Mouse (Mus musculus) hindbrain, postnatal 0 days (tissue): ENCODE measurements around the gene Syde2. TPM values are rescaled to one million over a fixed set of nuclear protein-coding genes. Genes with fewer than 3 reads are reported as not detected.
"Not testable (repeated sequence)": the region's sequence is repeated elsewhere in the genome, so short reads cannot be mapped to it uniquely, and the experiment has no call there.

ENCODE experiments used
- ATAC-seq: fragments of 200-750 bp; cut with Nextera tagmentation; 2 replicates; pipeline ENCODE4 v1.8.0; 2017; ENCODE audit warnings: mild to moderate bottlenecking, moderate TSS enrichment, moderate library complexity
- DNase-seq: peaks from one replicate; pipeline ENCODE4 v3.0.0-alpha.2; 2015; ENCODE audit warnings: low spot score
- H3K27ac ChIP-seq: fragments of 300-500 bp; sonication (generic); 2 replicates; pipeline ENCODE4 v1.5.1; 2014; ENCODE audit warnings: mild to moderate bottlenecking
- H3K27me3 ChIP-seq: fragments of 300-500 bp; sonication (generic); 2 replicates; pipeline ENCODE4 v1.6.1; 2014; ENCODE audit warnings: low read length, mixed read lengths; ENCODE audit not compliant: insufficient read depth
- H3K36me3 ChIP-seq: fragments of 300-500 bp; sonication (generic); 2 replicates; pipeline ENCODE4 v1.6.1; 2014; ENCODE audit warnings: low read length, mixed read lengths; ENCODE audit not compliant: insufficient read depth
- H3K4me1 ChIP-seq: fragments of 300-500 bp; sonication (generic); 2 replicates; pipeline ENCODE4 v1.6.1; 2014; ENCODE audit warnings: antibody characterized with exemption, low read length, mixed read lengths; ENCODE audit not compliant: insufficient read depth
- H3K4me2 ChIP-seq: fragments of 300-500 bp; sonication (generic); 2 replicates; pipeline ENCODE4 v1.6.1; 2014; ENCODE audit warnings: low read depth, mild to moderate bottlenecking, low read length, moderate library complexity, mixed read lengths
- H3K4me3 ChIP-seq: fragments of 300-500 bp; sonication (generic); 2 replicates; pipeline ENCODE4 v1.5.1; 2014; ENCODE audit warnings: low read length
- H3K9ac ChIP-seq: fragments of 300-500 bp; sonication (generic); replicated peaks from 2 replicates; pipeline ENCODE4 v1.6.1; 2014; ENCODE audit warnings: mild to moderate bottlenecking, low read length, moderate library complexity, mixed read lengths
- H3K9me3 ChIP-seq: fragments of 300-500 bp; sonication (generic); 2 replicates; pipeline ENCODE4 v1.6.1; 2016; ENCODE audit warnings: low read length, mixed read lengths
- CTCF ChIP-seq: IDR thresholded peaks from 2 replicates; pipeline ENCODE4 v1.5.1; 2016; ENCODE audit warnings: antibody characterized with exemption, control low read depth, low read depth
- WGBS: fragments of 180-500 bp; shearing (Covaris S2); extraction: QIAGEN DNeasy Blood & Tissue Kit; methylation state at CpG from one replicate; pipeline ENCODE4 v1.1.7; 2014; 5-methylcytosine and 5-hydroxymethylcytosine counted together
- polyA plus RNA-seq: library from polyadenylated mRNA; unstranded; fragments of >200 nt; fragmentation: Nextera tagmentation; extraction: Ambion mirVana; gene quantifications from 2 replicates; pipeline ENCODE4 v1.2.1, GENCODE M21; 2015
- total RNA-seq: library from RNA; depleted of rRNA; stranded (reverse); fragments of >200 nt; gene quantifications from 2 replicates; pipeline ENCODE4 v1.2.3, GENCODE M21; 2014

Syde2 gene
- total and polyA plus RNA-seq, 2 experiments from 2014 or later = 0.61 to 5.1 TPM

GRCm38 (mm10) chr3:145992796-145993195, 5.1 kb downstream of the Syde2 start:
- H3K27me3 ChIP-seq = no peaks in the 10 kb centered on the region
- H3K36me3 ChIP-seq = no peaks in the 10 kb centered on the region
- no peaks in the 10 kb centered on the region for H3K9me3 ChIP-seq
- TF ChIP-seq CTCF = no peak
- WGBS = 57% methylated on average over 10 of the region's 10 CpGs
- no peak overlapping the region for H3K27ac ChIP-seq
- no peak overlapping the region for H3K4me3 ChIP-seq
- DNase-seq (peak; percentile 50), ATAC-seq (no peak)
- no peak overlapping the region for H3K4me2 ChIP-seq
- no peak overlapping the region for H3K9ac ChIP-seq
- no peaks in the 10 kb centered on the region for H3K4me1 ChIP-seq

GRCm38 (mm10) chr3:145993481-145994201, 6.0 kb downstream of the Syde2 start:
- Histone ChIP-seq H3K36me3 (no peaks in the 10 kb centered on the region), H3K9me3 (no peaks in the 10 kb centered on the region), H3K9ac (no peak overlapping the region), H3K4me3 (no peak overlapping the region), H3K27ac (no peak overlapping the region), H3K4me2 (no peak overlapping the region), H3K27me3 (no peaks in the 10 kb centered on the region), H3K4me1 (no peaks in the 10 kb centered on the region)
- no peak for ATAC-seq
- TF ChIP-seq CTCF = no peak
- DNase-seq = no peak
- WGBS = 88% methylated on average over 14 of the region's 14 CpGs

- Histone ChIP-seq H3K4me1 (no peaks in the 10 kb centered on the region), H3K36me3 (no peaks in the 10 kb centered on the region), H3K4me3 (no peak overlapping the region), H3K4me2 (no peak overlapping the region), H3K9me3 (no peaks in the 10 kb centered on the region), H3K9ac (no peak overlapping the region), H3K27ac (no peak overlapping the region), H3K27me3 (no peaks in the 10 kb centered on the region)
- DNase-seq = no peak
- no peak for ATAC-seq
- no peak for TF ChIP-seq CTCF
- WGBS = 89% methylated on average over 5 of the region's 5 CpGs
Observed at GRCm38 (mm10) chr3:145995489-145995888, 7.8 kb downstream of the Syde2 start.

GRCm38 (mm10) chr3:145996539-145996938, 8.9 kb downstream of the Syde2 start:
- H3K9ac ChIP-seq, H3K36me3 ChIP-seq, DNase-seq, H3K27me3 ChIP-seq, H3K4me1 ChIP-seq, H3K27ac ChIP-seq, H3K9me3 ChIP-seq, ATAC-seq, H3K4me2 ChIP-seq, H3K4me3 ChIP-seq: not testable (repeated sequence)
- 81% methylated on average over 4 of the region's 5 CpGs for WGBS

GRCm38 (mm10) chr3:146004347-146005051, 16.8 kb downstream of the Syde2 start:
- H3K4me3 ChIP-seq = no peak overlapping the region
- DNase-seq (no peak), ATAC-seq (no peak)
- WGBS = 92% methylated on average over 14 of the region's 14 CpGs
- peaks cover 5% of the 10 kb centered on the region; the same call in 1 of the 2 replicates for H3K36me3 ChIP-seq
- no peak overlapping the region for H3K27ac ChIP-seq
- H3K9me3 ChIP-seq = no peaks in the 10 kb centered on the region
- TF ChIP-seq CTCF = no peak
- H3K4me2 ChIP-seq = no peak overlapping the region
- H3K4me1 ChIP-seq = no peaks in the 10 kb centered on the region
- no peak overlapping the region for H3K9ac ChIP-seq
- no peaks in the 10 kb centered on the region for H3K27me3 ChIP-seq

- Histone ChIP-seq H3K36me3 (no peaks in the 10 kb centered on the region), H3K27me3 (no peaks in the 10 kb centered on the region), H3K4me1 (no peaks in the 10 kb centered on the region), H3K27ac (no peak overlapping the region), H3K4me3 (no peak overlapping the region), H3K9ac (no peak overlapping the region), H3K4me2 (no peak overlapping the region), H3K9me3 (no peaks in the 10 kb centered on the region)
- no peak for DNase-seq
- ATAC-seq = no peak
- TF ChIP-seq CTCF = no peak
- WGBS = 84% methylated on average over 6 of the region's 6 CpGs
Observed at GRCm38 (mm10) chr3:146007872-146008271, 20.2 kb downstream of the Syde2 start.
